Mouse (Mus musculus) embryonic facial prominence, embryonic 10.5 days (tissue): ENCODE measurements around the gene Lgals4. TPM values are rescaled to one million over a fixed set of nuclear protein-coding genes. Genes with fewer than 3 reads are reported as not detected.

Source experiments
- DNase-seq: peaks from one replicate; pipeline ENCODE4 v3.0.0-alpha.2; 2017; ENCODE audit warnings: low spot score
- H3K27ac ChIP-seq: fragments of 300-500 bp; sonication (generic); replicated peaks from 2 replicates; pipeline ENCODE4 v1.5.1; 2016; ENCODE audit warnings: mild to moderate bottlenecking
- H3K27me3 ChIP-seq: fragments of 300-500 bp; sonication (generic); replicated peaks from 2 replicates; pipeline ENCODE4 v1.6.1; 2016; ENCODE audit warnings: low read depth, mild to moderate bottlenecking; ENCODE audit not compliant: poor library complexity, severe bottlenecking
- H3K36me3 ChIP-seq: fragments of 300-500 bp; sonication (generic); replicated peaks from 2 replicates; pipeline ENCODE4 v1.6.1; 2016; ENCODE audit warnings: mild to moderate bottlenecking, moderate library complexity
- H3K4me1 ChIP-seq: fragments of 300-500 bp; sonication (generic); 2 replicates; pipeline ENCODE4 v1.6.1; 2016
- H3K4me3 ChIP-seq: fragments of 300-500 bp; sonication (generic); 2 replicates; pipeline ENCODE4 v1.5.1; 2016; ENCODE audit warnings: mild to moderate bottlenecking, moderate library complexity
- H3K9me3 ChIP-seq: fragments of 300-500 bp; sonication (generic); 2 replicates; pipeline ENCODE4 v1.6.1; 2016; ENCODE audit warnings: mild to moderate bottlenecking
- WGBS: fragments of 180-500 bp; shearing (Covaris S2); methylation state at CpG from one replicate; pipeline ENCODE4 v1.1.7; 2016; 5-methylcytosine and 5-hydroxymethylcytosine counted together
- polyA plus RNA-seq: library from polyadenylated mRNA; unstranded; fragments of >200 nt; fragmentation: Nextera tagmentation; extraction: Ambion mirVana; gene quantifications from 2 replicates; pipeline ENCODE4 v1.2.1, GENCODE M21; 2016

Lgals4 gene
- polyA plus RNA-seq, 1 experiment from 2014 or later, result 4.4 TPM

- H3K36me3 ChIP-seq, result peaks cover 82% of the 10 kb centered on the region
- no peaks in the 10 kb centered on the region for H3K27me3 ChIP-seq
- H3K4me1 ChIP-seq, result peaks cover 62% of the 10 kb centered on the region
- peak overlapping the region; percentile 62 for H3K27ac ChIP-seq
- whole genome bisulfite sequencing, result 65% methylated on average over 12 of the region's 12 CpGs
- H3K9me3 ChIP-seq, result no peaks in the 10 kb centered on the region
- H3K4me3 ChIP-seq, result peak overlapping the region; percentile 19; the same call in 1 of the 2 replicates
- DNase-seq, result peak; percentile 31
These were observed 13.0 kb upstream of the Lgals4 start for GRCm38 (mm10) chr7:28820358-28821260.

DNA sequence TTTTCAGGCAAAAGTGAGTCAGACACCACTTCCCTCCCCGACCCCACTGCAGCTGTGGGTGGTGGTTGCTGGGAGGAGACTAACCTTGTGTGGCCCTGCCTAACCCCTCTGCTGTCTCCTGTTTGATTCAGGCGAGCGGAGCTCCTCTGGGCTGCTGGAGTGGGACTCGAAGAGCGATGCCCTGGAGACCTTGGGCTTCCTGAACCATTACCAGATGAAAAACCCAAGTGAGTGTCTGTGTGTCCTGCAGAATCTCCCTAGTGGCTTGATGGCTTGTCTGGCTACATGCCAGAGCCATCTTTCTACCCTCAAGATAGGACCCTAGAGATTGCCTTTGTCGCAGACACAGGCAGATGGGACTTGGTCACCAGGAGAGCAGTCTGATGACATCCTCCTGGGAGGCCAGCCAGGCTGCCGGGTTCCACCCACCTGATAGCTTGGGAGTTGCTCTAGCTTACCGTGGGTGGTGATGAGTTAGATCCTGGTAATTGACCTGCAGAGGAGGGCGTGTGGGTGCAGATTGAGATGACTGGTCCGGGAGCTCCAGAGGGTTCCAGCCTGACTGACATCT lies 12.3 kb upstream of the Lgals4 start:
- DNase-seq, result no peak

DNA sequence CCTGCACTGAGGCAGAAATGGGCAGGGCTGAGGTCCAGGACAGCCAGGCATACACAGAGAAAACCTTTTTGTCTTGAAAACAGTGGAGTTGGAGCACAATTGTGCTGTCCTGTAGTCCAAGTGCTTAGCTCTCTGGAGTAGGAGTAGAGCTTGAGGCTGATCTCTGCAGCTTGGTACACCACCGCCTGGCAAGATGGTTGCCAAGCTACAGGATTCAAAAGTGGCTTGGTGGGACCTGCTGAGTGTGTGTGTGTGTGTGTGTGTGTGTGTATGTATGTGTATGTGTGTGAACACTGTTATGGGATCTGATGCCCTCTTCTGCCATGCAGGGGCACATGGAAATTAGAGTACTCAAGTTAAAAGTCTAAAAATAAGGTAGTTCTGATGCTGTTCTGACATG lies 11.1 kb upstream of the Lgals4 start:
- Histone ChIP-seq H3K36me3 (peaks cover 63% of the 10 kb centered on the region), H3K9me3 (no peaks in the 10 kb centered on the region), H3K4me1 (peaks cover 51% of the 10 kb centered on the region), H3K4me3 (no peak overlapping the region), H3K27ac (no peak overlapping the region), H3K27me3 (no peaks in the 10 kb centered on the region)
- 81% methylated on average over 1 of the region's 1 CpGs for WGBS
- no peak for DNase-seq

More for the DNA sequence above, 12.3 kb upstream of the Lgals4 start:
- H3K27ac ChIP-seq, result no peak overlapping the region
- peaks cover 62% of the 10 kb centered on the region for H3K4me1 ChIP-seq
- peaks cover 75% of the 10 kb centered on the region for H3K36me3 ChIP-seq
- H3K4me3 ChIP-seq, result peak overlapping the region; percentile 19; the same call in 1 of the 2 replicates
- 81% methylated on average over 10 of the region's 10 CpGs for WGBS
- no peaks in the 10 kb centered on the region for H3K27me3 ChIP-seq
- no peaks in the 10 kb centered on the region for H3K9me3 ChIP-seq

DNA sequence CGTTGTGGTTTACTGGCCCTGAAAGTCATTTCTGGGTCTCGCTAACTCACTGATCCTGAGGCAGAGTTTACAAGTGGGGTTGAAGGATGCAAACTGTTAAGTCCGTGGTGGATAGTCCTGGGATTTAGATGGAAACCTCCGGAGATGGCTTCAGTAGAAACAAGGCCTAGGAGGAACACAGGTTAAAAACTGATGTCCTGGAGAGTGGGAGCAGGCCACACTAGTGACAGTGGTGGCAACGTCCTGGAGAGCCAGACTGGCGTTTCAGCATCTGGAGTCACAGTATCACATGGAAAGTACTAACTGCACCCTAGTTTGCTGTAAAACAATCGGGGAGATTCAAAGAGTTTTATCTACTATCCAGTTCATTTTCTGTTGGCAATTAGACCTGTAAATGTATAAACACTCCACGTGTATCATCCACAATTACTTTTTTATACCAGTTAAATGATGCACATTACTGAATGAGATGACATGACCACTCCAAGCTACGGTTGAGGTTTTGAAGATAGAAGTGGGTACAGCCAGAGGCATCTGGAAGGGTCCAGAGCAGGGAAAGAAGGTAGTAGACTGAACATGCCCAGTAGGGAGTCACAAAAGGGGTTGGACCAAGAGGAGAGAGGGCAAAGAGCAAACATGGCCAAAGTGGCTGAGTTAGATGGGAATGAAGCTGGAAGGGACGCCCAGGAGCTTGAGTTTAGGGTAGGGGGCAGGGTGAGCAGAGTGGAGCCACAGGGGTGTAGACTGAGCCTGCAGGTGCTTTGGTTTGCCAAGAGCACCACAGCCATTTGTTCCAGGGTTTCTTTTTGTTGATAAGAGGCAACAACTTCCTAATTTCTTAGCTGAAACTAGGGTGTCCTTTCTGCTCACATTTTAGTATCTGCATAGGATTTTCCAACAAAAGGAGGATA lies 10.4 kb upstream of the Lgals4 start:
- 59% methylated on average over 10 of the region's 10 CpGs for WGBS
- Histone ChIP-seq H3K36me3 (peaks cover 56% of the 10 kb centered on the region), H3K4me3 (no peak overlapping the region), H3K4me1 (peaks cover 44% of the 10 kb centered on the region), H3K27me3 (no peaks in the 10 kb centered on the region), H3K9me3 (no peaks in the 10 kb centered on the region), H3K27ac (no peak overlapping the region)
- DNase-seq, result no peak

GRCm38 (mm10) chr7:28823932-28824331 lies 9.7 kb upstream of the Lgals4 start:
- Histone ChIP-seq H3K9me3 (no peaks in the 10 kb centered on the region), H3K36me3 (peaks cover 51% of the 10 kb centered on the region), H3K27me3 (no peaks in the 10 kb centered on the region), H3K4me3 (no peak overlapping the region), H3K4me1 (peaks cover 37% of the 10 kb centered on the region), H3K27ac (no peak overlapping the region)
- DNase-seq, result no peak
- WGBS, result 66% methylated on average over 2 of the region's 2 CpGs

GRCm38 (mm10) chr7:28824941-28825685 lies 8.5 kb upstream of the Lgals4 start, which contains the start of gene Ech1:
Ech1 (plus strand) TSS chr7:28825217.
- DNase-seq, result peak; percentile 92
- peaks cover 28% of the 10 kb centered on the region for H3K4me1 ChIP-seq
- H3K9me3 ChIP-seq, result 0 out of 2 replicates have a peak, but pooled peaks cover 4% of the 10 kb centered on the region
- H3K36me3 ChIP-seq, result peaks cover 47% of the 10 kb centered on the region
- peak within 1 kb of the TSS; percentile 84 for H3K27ac ChIP-seq
- H3K4me3 ChIP-seq, result peak within 1 kb of the TSS; percentile 58
- no peaks in the 10 kb centered on the region for H3K27me3 ChIP-seq
- 3% methylated on average over 33 of the region's 33 CpGs for WGBS

DNA sequence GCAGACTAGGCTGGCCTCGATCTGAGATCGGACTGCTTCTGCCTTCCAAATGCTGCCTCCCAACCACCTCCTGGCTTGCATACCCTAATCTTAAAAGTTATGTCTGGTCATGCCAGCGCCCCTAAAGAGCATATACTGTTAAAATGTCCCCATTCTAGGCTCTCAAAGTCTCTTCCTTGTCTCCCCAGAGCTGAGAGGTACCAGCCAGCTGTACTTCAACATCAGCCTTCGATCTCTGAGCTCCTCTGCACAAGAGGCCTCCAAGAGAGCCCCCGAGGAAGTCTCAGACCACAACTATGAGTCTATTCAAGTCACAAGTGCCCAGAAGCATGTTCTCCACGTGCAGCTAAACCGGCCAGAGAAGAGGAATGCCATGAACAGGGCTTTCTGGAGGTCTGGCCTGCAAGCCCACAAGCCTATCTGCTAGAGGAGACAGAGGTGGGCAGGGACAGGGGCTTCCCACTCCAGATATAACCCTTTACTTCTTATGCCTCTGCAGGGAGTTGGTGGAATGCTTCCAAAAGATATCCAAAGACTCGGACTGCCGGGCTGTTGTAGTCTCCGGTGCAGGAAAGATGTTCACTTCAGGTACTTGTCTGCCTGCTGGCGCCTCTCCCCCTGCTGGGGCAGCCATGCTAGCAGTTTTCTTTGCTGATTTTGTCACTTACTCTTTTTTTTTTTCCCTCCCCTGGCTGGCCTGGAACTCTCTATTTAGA lies 7.8 kb upstream of the Lgals4 start:
- H3K36me3 ChIP-seq, result peaks cover 47% of the 10 kb centered on the region
- no peaks in the 10 kb centered on the region for H3K27me3 ChIP-seq
- 0 out of 2 replicates have a peak, but pooled peaks cover 4% of the 10 kb centered on the region for H3K9me3 ChIP-seq
- peak overlapping the region; percentile 58 for H3K4me3 ChIP-seq
- peaks cover 22% of the 10 kb centered on the region for H3K4me1 ChIP-seq
- DNase-seq, result no peak
- WGBS, result 68% methylated on average over 11 of the region's 11 CpGs
- H3K27ac ChIP-seq, result peak overlapping the region; percentile 84

- H3K9me3 ChIP-seq, result 0 out of 2 replicates have a peak, but pooled peaks cover 4% of the 10 kb centered on the region
- H3K4me1 ChIP-seq, result peaks cover 16% of the 10 kb centered on the region
- 95% methylated on average over 7 of the region's 7 CpGs for WGBS
- peaks cover 47% of the 10 kb centered on the region for H3K36me3 ChIP-seq
- H3K27me3 ChIP-seq, result no peaks in the 10 kb centered on the region
- H3K4me3 ChIP-seq, result peak overlapping the region; percentile 58; the same call in 1 of the 2 replicates
- H3K27ac ChIP-seq, result no peak overlapping the region
- DNase-seq, result no peak
These were observed 7.3 kb upstream of the Lgals4 start for GRCm38 (mm10) chr7:28826402-28826772.

DNA sequence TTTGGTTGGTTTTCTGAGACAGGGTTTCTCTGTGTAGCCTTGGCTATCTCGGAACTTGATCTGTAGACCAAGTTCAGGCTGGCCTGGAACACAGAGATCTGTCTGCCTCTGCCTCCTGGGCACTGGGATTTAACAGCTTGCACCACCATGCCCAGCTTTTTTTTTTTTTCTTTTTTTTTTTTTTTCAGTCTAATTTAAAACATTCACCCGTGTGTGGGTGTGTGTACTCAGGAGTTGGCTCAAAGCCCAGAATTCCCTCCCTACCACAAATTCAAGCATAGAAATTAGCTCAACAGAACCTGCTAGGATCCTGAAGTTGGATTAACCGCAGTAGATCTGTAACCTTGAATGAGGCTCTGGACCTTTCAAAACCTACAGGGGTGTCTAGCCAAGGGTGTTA lies 6.3 kb upstream of the Lgals4 start:
- WGBS, result 90% methylated on average over 3 of the region's 3 CpGs
- Histone ChIP-seq H3K27me3 (no peaks in the 10 kb centered on the region), H3K4me1 (peaks cover 15% of the 10 kb centered on the region), H3K27ac (no peak overlapping the region), H3K4me3 (no peak overlapping the region), H3K9me3 (0 out of 2 replicates have a peak, but pooled peaks cover 4% of the 10 kb centered on the region), H3K36me3 (peaks cover 46% of the 10 kb centered on the region)
- no peak for DNase-seq

- 0 out of 2 replicates have a peak, but pooled peaks cover 4% of the 10 kb centered on the region for H3K9me3 ChIP-seq
- DNase-seq, result no peak
- H3K27me3 ChIP-seq, result no peaks in the 10 kb centered on the region
- no peak overlapping the region for H3K27ac ChIP-seq
- no peak overlapping the region for H3K4me3 ChIP-seq
- H3K4me1 ChIP-seq, result peaks cover 11% of the 10 kb centered on the region
- H3K36me3 ChIP-seq, result peaks cover 32% of the 10 kb centered on the region
- WGBS, result 90% methylated on average over 8 of the region's 8 CpGs
These were observed 3.8 kb upstream of the Lgals4 start for GRCm38 (mm10) chr7:28829821-28830220.

DNA sequence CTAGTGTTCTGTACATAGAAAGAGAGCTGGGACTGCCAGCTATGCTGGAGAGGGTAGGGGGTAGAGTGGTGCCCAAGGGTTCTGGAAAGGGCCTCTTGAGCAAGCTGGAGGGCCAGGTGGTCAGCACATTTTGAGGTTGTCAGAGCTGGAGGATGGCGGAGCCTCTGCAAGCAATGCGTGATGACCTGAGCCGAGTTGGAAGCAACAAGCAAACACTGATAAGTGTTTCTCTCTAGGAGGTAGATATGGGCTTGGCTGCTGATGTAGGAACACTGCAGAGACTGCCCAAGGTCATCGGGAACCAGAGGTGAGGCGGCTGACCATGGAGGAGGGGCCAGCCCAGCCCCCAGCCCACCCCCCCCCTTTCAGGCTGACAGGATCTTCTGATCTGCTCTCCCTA lies 2.7 kb upstream of the Lgals4 start:
- 0 out of 2 replicates have a peak, but pooled peaks cover 4% of the 10 kb centered on the region for H3K9me3 ChIP-seq
- DNase-seq, result no peak
- H3K36me3 ChIP-seq, result peaks cover 32% of the 10 kb centered on the region
- H3K27ac ChIP-seq, result no peak overlapping the region
- no peak overlapping the region for H3K4me3 ChIP-seq
- no peaks in the 10 kb centered on the region for H3K27me3 ChIP-seq
- peaks cover 5% of the 10 kb centered on the region for H3K4me1 ChIP-seq
- 93% methylated on average over 5 of the region's 5 CpGs for WGBS
